Mouse (Mus musculus) left cerebral cortex, adult 9 months (tissue): ENCODE measurements at regions not wholly inside any gene's neighbourhood (a gene's known extent, or its start where the extent isn't known, plus 50 kb on each side); places are given as distances from the start of the nearest gene placed in this dataset.

Source experiments
- DNase-seq, 2 experiments: peaks; one replicate each; pipeline ENCODE4 v3.0.0; 2022; ENCODE audit warnings: low spot score in 2 of 2

- no peak for DNase-seq
Measured at GRCm38 (mm10) chr4:142860441-142860840, 352.4 kb downstream of the Prdm2 start.

- peak in 1 of 2 experiments; percentile 19 for DNase-seq
Measured at GRCm38 (mm10) chr4:142856626-142857025, 356.2 kb downstream of the Prdm2 start.

GRCm38 (mm10) chr4:142855635-142856034, 357.2 kb downstream of the Prdm2 start:
- DNase-seq = no peak

GRCm38 (mm10) chr4:142853924-142854323, 358.9 kb downstream of the Prdm2 start:
- peak in 1 of 2 experiments; percentile 54 for DNase-seq

GRCm38 (mm10) chr4:142845066-142845696, 367.6 kb downstream of the Prdm2 start:
- DNase-seq = no peak

GRCm38 (mm10) chr4:142839540-142839939, 373.3 kb downstream of the Prdm2 start:
- no peak for DNase-seq

- DNase-seq = no peak
Measured at GRCm38 (mm10) chr4:142838363-142838964, 374.3 kb downstream of the Prdm2 start.

GRCm38 (mm10) chr4:142837636-142838035, 375.2 kb downstream of the Prdm2 start:
- no peak for DNase-seq

GRCm38 (mm10) chr4:142829711-142830110, 383.1 kb downstream of the Prdm2 start:
- DNase-seq = no peak

GRCm38 (mm10) chr4:142828969-142829368, 383.8 kb downstream of the Prdm2 start:
- no peak for DNase-seq

GRCm38 (mm10) chr4:142826250-142826893, 386.4 kb downstream of the Prdm2 start:
- peak in 1 of 2 experiments; percentile 19 for DNase-seq

GRCm38 (mm10) chr4:142825786-142826185, 387.0 kb downstream of the Prdm2 start:
- no peak for DNase-seq

- DNase-seq = no peak
Measured at GRCm38 (mm10) chr4:142818440-142818839, 394.4 kb downstream of the Prdm2 start.

- no peak for DNase-seq
Measured at GRCm38 (mm10) chr4:142816986-142817385, 395.8 kb downstream of the Prdm2 start.

GRCm38 (mm10) chr4:142803819-142804218, 409.0 kb downstream of the Prdm2 start:
- no peak for DNase-seq

- DNase-seq = no peak
Measured at GRCm38 (mm10) chr4:142799291-142799690, 413.5 kb downstream of the Prdm2 start.

GRCm38 (mm10) chr4:142798834-142799233, 414.0 kb downstream of the Prdm2 start:
- peak in 1 of 2 experiments; percentile 7 for DNase-seq

GRCm38 (mm10) chr4:142792606-142792970, 420.2 kb downstream of the Prdm2 start:
- no peak for DNase-seq

GRCm38 (mm10) chr4:142791823-142792605, 420.8 kb downstream of the Prdm2 start:
- no peak for DNase-seq

- no peak for DNase-seq
Measured at GRCm38 (mm10) chr4:142789048-142789447, 423.7 kb downstream of the Prdm2 start.

GRCm38 (mm10) chr4:142785386-142785785, 427.4 kb downstream of the Prdm2 start:
- peak in 1 of 2 experiments; percentile 11 for DNase-seq

- DNase-seq = no peak
Measured at GRCm38 (mm10) chr4:142776711-142777411, 435.9 kb downstream of the Prdm2 start.
